Mouse (Mus musculus): ENCODE measurements around the gene Fam102a.

Fam102a gene

DNA sequence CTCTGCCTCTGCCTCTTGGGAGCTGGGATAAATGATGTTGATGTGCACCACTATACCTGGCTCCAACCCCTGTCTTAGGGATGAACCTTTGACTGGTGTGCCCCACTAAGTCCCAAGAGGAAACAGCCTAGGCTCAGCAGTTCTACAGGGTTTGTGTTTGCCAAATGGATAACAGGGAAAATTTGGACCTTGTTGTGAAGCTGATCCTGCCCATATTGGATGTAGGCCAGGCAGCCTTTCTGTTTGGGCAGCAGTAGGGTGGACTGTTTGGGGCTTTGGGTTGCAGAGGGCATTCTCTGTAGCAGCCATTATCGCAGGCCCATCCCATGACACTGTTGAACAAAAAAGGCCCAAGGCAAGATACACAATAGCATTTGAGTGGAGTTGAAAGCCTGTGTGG lies 11.8 kb downstream of the Fam102a start:
- no peak for DNase-seq (ENCODE audit: low spot score)

DNA sequence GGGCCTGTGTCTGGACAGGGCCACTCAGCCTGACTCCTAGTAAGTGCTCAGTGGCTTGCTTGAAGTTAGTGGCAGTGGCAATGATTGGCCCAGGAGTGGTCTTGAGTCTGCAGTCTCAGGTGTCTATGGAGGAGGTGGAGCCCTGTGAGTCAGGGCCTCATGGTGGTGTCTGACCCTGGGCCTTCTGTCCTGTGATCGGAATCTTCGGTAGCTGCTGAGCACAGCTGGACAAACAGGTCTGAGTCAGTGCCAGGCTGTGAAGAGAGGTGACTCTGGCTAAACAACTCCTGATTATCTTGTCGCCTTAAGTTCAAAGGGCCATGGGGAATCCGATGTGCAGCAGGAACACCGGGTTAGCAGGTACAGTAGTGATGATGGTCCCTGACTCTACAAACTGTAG lies 12.2 kb downstream of the Fam102a start:
- DNase-seq (ENCODE audit: low spot score) = no peak

DNA sequence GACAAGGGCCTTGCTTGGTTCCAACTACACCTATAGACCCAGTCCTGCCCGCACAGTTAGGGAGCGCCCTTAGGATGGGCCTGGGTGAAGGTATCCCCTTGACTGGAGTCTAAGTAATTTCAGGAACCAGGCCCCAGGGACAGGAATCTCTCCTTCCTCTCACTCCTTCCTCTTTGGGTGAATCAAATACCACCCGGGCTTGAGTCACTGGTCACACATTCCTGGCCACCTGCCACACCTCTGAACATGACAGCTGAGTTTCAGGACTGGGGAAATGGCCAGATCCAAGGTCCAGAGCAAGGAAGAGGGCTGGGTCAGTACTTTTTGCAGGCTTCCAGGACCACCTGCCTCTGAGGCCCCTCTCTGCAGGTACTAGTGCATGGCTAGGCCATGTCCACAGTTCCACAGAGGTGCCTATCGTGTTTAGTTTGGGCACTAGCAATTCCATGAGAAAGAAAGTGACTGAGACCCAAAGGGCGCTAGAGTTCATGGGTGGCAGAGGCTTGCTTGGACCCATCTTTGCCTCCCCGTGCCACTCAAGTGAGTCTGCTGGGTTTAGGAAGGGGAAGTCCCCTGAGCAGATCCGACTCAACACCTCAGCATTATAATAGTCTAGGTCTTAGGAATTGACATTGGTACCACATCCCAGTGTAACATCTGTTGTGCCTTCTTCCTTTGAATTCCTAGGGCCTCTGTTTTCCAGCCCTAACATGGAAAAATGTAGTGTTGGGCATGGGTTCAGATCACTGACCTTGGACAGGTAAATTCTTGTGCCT lies 13.0 kb downstream of the Fam102a start:
- no peak for DNase-seq (ENCODE audit: low spot score)

DNA sequence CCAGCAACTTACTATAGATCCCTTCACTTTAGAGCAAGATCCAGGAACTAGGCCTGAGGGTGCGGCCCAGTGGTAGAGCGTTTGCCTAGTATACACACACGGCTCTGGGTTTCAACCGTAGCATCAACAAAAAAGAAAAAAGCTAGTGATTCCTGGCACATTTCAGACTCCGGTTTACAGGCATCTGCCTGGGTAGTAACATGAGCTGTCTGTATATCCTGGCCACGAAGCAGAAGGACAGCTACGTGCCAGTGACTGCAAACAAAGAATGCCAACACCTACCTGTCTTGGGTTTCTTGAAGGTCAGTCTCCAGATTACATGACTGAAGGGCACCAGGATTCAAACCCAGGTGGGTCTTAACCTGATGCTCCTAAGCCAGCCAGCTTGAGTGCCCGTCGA lies 14.0 kb downstream of the Fam102a start:
- DNase-seq (ENCODE audit: low spot score) = no peak

- DNase-seq (ENCODE audit: low spot score) = no peak
These were observed 14.6 kb downstream of the Fam102a start for GRCm38 (mm10) chr2:32549764-32550163.

- no peak for DNase-seq (ENCODE audit: low spot score)
These were observed 16.1 kb downstream of the Fam102a start for GRCm38 (mm10) chr2:32551236-32551635.

DNA sequence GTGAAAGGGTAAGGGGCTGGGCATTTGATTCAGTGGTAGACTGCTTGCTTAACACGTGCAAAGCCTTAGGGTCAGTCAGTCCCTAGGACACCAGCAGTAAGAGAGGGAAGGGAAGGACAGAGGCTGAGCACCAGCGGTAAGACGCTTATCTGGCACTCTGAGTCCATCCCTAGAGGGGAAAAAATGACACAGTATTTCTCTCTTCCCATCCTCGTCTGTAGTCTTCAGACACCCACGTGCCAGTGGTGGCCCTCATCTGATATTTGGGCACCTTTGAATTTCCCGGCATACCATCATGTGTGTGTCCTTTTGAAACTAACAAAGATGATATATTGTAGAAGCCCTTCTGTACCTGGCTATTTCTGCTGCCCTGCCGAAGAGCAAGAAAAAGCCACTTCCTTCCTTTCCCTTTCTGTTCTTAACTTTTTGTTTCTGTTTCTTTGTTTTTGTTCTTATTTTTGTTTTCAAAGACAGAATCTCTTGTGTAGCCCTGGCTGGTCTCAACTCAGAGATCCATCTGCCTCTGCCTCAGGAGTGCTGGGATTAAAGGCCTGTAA lies 18.5 kb downstream of the Fam102a start:
- no peak for DNase-seq (ENCODE audit: low spot score)

DNA sequence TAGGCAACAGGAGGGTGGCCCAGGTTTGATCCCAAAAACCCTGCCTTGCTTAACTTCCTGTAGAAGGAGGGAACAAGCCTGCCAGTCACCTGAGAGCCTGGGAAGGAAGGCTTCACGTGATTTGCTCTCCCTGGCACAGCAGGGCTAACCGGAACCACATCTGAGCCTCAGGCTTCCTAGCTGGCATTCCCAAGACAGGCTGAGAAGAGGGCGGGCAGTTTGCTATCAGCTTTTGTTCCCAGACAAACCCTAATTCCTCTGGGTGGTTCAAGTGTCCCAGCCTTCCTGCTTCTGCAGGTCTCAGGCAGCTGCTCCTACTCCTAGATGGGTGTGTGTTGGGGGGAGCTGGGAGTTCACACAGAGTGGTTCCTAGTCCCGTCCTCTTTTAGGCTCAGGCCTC lies 20.4 kb downstream of the Fam102a start:
- DNase-seq (ENCODE audit: low spot score) = no peak

GRCm38 (mm10) chr2:32556019-32556418 lies 20.9 kb downstream of the Fam102a start:
- no peak for DNase-seq (ENCODE audit: low spot score)

- DNase-seq (ENCODE audit: low spot score) = peak; percentile 80
These were observed 24.4 kb downstream of the Fam102a start for GRCm38 (mm10) chr2:32559570-32559969.

GRCm38 (mm10) chr2:32566536-32567063 lies 31.5 kb downstream of the Fam102a start:
- DNase-seq (ENCODE audit: low spot score) = peak; percentile 87

DNA sequence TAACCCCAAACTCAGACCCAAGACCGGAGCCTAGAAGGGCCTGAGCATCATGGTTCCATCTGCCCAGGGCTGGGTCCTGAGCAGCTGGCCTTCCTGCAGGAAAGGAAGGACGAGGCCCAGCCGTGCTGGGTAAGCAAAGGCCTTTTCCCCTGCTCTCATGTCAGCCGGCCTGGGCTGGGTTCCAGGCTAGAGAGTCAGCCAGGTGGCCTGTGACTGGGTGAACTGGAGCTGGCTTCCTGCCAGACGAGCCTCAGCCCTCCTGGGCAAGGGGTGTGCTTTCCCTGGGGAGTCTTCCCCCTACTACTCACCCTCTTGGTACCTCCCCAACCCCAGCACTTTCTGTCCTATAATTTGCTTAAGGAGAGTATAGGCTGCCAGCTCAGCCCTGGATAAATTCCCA lies 33.0 kb downstream of the Fam102a start:
- no peak for DNase-seq (ENCODE audit: low spot score)

- no peak for DNase-seq (ENCODE audit: low spot score)
These were observed 33.8 kb downstream of the Fam102a start for GRCm38 (mm10) chr2:32568941-32569340.

- peak; percentile 92 for DNase-seq (ENCODE audit: low spot score)
These were observed 35.8 kb downstream of the Fam102a start, which contains the start of gene Dpm2 for GRCm38 (mm10) chr2:32570698-32571494. Dpm2 (plus strand) TSS chr2:32570858.

DNA sequence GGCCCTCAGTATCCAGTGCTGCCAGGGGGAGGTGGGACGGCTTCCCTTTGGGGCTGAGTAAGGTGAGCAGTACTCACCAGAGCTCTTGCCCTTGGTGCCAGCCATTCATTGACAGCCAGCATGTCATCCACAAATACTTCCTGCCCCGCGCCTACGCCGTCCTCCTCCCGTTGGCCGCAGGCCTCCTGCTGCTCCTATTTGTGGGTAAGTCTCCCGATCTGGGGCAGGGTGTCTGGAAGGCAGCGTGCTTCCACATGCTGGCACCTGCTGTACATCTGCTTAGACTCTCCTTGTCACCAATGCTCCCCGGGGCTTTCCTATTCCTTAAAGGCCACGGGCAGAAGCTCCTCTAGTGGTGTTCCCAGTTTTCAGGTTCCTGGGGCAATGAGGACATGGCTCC lies 37.1 kb downstream of the Fam102a start:
- no peak for DNase-seq (ENCODE audit: low spot score)

- no peak for DNase-seq (ENCODE audit: low spot score)
These were observed 39.4 kb downstream of the Fam102a start, which contains the start of gene Pip5kl1 for GRCm38 (mm10) chr2:32574497-32574896. Pip5kl1 (plus strand) TSS chr2:32574797.

DNA sequence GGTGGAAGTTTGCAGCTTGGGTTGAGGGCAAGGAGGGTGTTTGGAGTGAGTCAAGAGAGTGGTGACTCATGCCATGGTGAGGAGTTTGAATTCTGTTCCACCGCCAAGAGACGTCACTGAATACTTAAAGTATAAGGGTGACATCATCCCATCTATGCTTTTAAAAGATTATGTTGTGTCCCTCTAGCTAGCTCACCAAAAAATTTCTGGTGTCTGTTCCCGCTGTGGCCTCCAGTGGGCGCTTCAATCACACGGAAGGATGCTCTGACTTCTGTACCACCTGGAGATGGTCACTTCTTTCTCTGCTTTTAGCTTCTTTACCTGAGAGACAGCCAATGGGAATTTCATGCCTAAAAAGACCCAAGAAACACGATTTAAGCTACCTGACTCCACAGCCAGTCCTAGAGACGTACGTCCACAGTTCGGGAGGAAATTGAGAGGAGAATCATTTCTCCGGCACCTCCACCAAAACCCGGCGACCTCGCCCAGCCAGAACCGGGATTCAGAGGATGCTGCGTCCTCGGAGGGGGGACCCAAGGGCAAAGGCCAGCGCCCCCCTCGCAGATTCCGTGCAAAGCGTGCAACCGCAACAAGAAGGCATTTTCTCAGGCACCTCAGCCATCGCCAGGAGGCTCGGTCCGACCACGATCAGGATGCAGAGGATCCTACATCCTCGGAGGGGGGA lies 39.9 kb downstream of the Fam102a start:
- peak; percentile 78 for DNase-seq (ENCODE audit: low spot score)

- DNase-seq (ENCODE audit: low spot score) = peak; percentile 76
These were observed 40.5 kb downstream of the Fam102a start, which contains the start of gene 9430097D07Rik for GRCm38 (mm10) chr2:32575586-32576160. 9430097D07Rik (minus strand) TSS chr2:32575684.

DNA sequence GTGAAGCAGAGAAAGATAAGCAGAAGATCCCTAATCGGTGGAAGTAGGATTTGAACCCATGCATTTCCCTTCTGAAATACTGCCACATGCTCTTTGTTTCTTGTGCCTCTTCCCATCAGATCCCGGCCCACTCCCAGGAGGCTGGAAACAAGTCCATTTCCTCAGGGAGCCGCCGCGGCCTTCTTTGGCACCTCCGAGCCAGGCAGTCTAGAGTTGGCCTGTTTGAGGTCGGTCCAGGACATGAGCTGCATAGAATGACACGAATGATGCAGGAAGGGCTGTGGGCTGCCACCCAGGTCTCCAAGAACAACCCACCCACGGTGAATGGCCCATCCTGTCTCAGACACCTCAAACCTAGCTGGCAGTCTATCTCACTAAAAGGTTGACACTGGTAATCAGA lies 41.4 kb downstream of the Fam102a start:
- DNase-seq (ENCODE audit: low spot score) = no peak

DNA sequence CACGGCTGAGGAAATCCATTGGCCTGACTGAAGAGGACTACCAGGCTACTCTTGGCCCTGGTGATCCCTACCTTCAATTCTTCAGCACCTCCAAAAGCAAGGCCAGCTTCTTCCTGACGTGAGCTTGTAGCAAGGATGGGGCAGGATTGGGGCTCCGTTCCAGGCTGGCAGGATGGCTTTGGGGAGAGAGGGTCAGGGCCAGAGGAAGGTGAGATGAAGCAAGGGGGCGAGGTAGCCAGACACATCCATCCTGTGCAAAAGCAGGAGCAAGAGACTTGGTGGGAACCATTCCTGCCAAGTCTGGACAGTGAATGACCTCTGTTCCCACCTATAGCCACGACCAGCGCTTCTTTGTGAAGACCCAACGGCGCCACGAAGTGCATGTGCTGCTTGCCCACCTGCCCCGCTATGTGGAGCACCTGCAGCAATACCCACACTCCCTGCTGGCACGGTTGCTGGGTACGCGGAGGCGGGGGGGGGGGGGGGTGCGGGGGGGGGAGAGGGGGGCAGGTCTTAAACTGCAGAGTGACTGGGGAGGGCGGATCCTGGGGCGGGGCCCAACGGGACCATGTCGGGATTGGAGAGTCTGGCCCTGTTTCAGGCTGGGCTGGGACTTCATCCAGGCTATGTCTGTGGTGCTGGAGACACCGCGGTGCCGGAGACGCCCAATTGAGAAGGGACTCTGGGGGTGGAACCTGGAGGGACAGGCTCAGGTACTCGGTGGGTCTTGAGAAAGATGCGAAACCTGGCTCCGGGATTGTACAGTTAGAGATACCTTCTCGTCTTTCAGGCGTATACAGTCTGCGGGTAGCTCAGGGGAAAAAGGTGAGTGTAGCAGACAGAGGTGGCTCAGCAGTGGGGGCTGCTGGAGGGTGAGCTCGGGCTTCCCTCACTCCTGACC lies 43.3 kb downstream of the Fam102a start:
- no peak for DNase-seq (ENCODE audit: low spot score)

All from retina, embryonic 14.5 days (tissue).